Mouse (Mus musculus): ENCODE data around the gene Tgfb3.

Tgfb3 gene

DNA sequence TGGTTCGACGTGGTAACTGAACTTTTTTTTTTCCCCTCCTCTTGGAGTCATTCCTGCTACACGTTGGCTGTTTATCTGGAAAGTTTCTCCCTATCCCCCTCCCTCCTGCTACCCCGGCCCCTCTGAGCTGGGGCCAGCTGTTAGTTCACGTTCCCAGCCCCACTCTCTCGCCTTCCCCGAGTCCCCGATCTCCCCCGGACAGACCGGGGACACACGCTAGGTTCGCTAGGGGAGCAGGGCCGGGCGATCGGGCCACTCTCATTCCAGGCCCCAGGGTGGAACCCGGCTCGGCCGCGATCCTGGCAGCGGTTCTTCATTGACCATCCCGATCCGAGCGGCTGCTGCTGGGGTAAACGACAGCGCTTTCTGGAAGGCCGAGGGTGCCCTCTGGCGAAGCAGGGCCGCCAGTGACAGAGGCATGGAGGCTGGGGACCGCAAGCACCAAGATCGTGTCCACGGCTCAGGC is 394 bp upstream of the Tgfb3 start:
- DNase-seq (ENCODE audit: low read depth) = peak; percentile 62

DNA sequence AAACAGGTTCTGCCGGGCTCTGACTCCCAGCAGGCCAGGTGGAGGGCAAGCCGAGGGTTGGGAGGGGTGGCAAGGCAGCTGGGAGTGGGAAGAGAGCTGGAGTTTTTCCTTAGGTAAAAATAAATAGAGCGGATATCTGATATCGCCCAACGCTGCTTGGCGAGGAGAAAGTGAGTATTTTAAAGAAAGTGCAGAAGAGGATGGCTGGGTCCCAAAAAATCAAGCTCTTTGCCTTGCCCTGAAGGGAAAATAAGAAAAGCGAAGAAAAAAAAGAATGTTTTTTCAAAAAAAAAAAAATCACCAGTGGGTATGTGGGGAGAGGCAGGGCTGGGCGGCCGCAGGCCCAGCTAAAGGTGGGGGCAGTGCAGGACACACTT is 677 bp downstream of the Tgfb3 start:
- DNase-seq (ENCODE audit: low read depth) = no peak

DNA sequence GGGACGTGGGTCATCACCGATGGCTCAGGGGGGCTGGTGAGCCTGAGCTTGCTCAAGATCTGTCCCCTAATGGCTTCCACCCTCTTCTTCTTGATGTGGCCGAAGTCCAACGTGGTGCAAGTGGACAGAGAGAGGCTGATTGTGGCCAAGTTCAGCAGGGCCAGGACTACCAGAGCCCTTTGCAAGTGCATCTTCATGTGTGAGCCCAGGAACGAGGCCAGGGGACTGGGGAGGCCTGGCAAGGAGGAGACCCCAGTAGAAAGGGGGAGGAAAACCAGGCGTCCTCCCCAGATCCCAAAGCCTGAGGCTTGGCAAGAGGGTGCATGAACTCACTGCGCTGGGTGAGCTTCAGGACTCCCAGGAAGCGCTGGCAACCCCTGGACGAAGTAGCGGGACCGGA is 1.1 kb downstream of the Tgfb3 start:
- no peak for DNase-seq (ENCODE audit: low read depth)

DNA sequence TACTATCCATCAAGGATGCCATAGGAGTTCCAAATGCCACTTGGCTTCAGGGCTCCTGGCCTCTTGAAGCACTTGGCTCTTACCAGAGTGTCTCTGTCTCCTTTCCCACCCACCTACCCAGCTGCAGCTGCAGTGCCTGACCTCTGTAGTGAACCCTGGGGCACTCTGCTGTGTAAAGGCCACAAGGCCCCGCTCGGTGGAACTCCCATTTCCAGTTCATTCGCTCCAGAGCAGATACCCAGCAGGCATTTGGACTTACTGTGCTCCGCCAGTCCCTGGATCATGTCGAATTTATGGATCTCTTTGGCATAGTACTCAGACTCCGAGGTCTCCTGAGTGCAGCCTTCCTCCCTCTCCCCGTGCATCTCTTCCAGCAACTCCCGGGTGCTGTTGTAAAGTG is 1.5 kb downstream of the Tgfb3 start:
- DNase-seq (ENCODE audit: low read depth) = no peak

DNA sequence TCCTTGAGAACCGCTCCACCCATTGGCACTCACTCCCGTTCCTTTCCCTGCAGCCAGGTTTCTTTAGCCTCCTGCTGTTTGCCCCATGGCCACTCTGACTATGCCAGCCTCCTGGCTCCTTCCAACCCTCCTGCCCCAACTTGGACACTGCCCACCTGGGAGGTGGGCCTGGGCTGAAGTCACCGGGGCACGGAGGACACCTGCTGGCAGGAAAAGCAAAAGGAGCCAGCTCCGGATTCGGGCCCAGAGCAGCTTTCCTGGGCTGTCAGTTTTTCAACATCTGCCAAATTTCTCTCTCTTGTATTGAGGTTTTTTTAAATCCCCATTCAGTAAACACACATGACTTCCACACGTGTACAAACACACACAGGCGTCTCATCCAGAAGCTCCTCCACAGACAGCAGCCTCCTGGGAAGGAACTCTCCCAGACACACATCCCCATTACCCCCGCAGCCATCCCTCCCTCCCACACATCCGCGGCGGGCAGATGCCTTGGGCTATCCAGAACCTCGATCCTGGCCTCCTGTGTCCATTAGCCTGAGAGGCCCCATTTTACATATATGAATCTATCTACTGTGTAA is 2.4 kb downstream of the Tgfb3 start:
- DNase-seq (ENCODE audit: low read depth) = no peak

DNA sequence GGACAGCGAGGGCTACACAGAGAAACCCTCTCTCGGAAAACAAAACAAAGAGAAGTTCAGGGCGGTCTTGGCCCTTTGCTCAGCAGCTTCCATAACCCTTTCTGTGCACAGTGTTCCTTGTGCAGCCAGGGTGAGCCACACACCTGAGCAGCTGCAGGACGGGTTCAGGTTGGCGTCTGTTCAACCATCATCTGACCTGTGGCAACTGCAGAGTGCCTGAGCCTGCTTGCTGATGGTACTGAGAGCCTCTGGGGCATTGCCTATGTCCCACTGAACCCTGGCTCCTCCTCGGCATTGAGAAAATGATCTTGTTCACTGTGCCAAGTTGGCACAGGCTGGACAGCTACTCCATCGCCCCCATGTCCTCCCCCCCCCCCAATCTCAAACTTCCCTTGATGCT is 3.5 kb downstream of the Tgfb3 start:
- no peak for DNase-seq (ENCODE audit: low read depth)

DNA sequence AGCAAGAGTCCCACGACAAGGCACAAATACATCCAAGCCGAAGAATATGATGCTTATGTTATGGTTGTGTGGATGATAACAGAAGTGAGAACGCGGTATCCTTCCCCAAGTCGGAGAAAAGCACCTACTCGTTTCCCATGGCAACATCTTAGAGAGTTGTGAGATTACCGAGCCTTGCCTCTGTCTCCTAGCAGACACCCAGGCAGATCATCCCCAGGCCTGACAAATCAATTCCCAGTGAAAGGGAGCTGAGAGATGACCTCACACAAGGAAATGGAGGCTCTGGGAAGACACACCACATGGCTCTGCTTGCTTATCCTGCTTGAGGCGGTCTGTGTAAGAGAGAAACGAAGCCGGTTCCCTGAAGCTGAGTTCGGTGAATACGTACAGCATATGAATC is 4.2 kb downstream of the Tgfb3 start:
- DNase-seq (ENCODE audit: low read depth) = no peak

DNA sequence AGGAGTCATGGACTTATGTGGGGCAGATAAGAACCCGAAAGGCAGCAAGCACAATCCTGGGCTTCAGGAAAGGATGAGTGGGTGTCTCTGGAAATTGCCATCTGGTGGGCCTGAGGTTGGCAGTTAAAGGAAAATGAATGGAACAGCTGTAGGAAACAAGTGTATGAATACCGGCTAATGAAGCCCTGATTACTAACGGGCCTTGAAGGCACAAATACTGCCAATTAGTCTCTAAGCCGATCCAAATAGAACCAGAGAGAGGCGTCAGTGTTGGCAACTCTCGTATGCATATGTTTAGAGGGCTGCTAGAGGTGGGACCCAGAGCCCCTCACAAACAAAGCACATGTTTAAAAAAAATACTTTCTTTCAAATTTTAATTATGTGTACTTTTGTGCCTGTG is 7.4 kb downstream of the Tgfb3 start:
- DNase-seq (ENCODE audit: low read depth) = no peak

DNA sequence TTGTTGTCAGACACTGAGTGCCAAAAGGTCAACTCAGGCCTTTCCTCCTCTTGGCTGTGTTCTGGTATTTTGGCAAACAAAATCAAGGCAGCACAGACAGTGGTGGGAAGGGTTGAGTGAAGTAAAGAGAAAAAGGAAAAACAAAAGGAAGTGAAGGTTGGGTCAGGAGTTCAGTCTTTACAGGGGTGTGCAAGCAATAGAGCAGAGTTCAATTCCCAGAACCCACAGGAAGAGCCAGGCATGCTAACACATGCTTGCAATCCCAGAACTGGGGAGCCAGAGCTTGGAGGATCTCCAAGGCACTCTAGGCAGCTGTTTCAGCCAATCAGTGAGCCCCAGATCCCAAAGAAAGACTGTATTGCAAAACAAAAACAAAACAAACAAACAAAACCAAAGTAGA is 14.0 kb downstream of the Tgfb3 start:
- DNase-seq (ENCODE audit: low read depth) = no peak

DNA sequence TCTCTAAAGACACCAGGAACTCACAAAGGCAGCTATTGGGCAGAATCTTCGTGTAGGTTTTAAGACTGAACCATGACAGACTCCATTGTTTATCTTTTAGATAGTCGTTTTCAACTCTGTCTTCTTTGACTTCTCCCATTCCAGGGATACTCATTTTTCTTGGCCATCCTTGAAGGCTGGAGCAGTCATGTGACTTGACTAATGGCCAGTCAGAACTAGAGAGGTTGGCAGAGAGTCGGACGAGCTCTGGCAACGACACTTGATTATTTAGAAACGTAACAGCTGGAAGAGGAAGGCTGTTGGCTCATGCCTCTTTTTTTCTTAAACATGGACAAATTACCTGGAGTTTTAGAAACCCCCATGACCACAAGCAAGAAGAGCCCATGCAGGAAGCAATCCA is 19.5 kb downstream of the Tgfb3 start:
- DNase-seq (ENCODE audit: low read depth) = no peak

DNA sequence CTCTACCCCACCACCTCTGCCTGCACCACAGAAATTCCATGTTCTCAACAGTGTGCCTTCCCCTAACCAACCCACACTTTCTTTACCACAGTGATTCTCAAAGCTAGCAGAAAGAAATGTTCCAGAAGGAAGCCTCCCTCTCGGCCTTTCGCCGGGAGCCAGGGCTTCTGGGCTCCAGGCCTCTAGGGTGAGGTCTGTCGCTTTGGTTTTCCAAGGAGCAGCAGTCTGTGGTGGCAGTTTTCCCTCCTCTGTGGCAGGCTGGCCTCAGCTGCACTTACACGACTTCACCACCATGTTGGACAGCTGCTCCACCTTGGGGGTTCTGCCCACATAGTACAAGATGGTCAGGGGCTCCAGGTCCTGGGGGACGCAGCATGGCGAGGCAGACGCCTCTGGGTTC is 21.3 kb downstream of the Tgfb3 start:
- DNase-seq (ENCODE audit: low read depth) = no peak

DNA sequence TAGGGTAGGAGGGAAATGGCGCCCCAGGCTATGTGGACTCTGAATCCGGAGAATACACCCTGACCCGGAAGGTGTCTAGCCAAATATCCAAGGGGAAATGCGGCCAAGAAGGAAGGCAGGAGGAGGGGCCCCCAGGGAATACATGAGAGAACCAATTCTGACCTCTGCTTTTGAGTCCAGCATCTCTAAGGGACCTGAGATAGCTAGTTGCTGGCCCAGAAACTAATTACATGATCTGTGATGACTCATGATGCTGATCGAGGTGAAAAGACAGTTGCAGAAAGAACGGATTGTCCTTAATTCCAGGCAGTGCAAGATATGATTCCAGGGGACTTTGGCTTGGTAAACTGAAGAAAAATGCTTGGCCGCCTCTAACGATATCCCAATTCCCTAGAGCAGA is 21.9 kb downstream of the Tgfb3 start:
- DNase-seq (ENCODE audit: low read depth) = no peak

DNA sequence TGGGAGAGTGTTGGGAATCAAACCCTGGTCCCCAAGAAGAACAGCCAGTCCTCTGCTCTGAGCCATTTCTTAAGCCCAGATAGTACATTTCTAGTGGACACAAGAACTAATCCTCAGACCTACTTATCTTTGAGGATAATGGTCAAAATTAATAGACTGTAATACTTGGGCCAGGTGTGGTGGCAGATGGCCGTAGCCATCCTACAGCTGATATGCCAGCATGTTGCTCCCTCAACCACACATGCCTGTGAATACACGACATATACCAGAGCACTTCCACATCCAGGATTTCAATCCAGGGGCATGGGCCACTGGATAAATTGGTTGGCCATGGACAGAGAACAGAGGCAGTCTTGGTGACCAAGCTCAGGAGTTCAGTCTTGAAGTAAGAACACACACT is 23.5 kb downstream of the Tgfb3 start:
- no peak for DNase-seq (ENCODE audit: low read depth)

DNA sequence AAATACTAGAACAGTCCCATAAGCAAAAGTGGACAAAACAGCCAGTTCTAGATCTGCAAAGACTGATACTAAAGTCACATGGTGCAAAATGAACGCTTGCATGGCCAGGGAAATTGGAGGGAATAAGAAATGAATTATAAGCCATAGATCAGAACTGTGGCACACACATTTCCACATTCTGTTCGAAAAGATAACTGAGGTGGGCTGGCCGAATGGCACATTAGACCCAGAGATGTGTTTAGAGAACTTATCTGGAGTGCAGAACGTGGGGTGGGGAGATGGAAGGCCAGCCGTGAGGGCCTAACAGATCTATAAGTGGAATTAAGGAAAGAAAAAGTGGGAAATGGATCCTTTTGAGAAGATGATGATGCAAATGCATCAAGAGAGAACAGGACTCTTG is 27.4 kb downstream of the Tgfb3 start:
- DNase-seq (ENCODE audit: low read depth) = no peak

DNA sequence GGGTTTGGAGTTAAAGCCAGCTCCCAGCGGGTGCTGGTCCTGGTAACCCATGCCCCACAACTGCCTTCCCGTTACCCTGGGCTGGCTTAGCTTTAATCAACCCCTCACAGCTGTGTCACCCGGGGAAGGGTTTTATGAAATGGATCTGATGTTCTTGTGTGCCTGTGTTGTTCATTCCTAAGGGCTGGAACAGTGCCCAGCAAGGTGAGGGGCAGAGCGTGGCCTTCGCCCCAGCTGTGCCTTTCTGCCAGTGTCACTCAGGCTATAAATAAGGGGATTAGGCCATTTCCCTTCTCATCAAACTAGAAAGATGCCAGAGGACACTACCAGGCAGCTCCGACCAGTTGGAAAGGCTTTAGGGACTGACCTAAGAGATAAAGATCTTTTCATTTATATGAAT is 29.0 kb downstream of the Tgfb3 start:
- no peak for DNase-seq (ENCODE audit: low read depth)

DNA sequence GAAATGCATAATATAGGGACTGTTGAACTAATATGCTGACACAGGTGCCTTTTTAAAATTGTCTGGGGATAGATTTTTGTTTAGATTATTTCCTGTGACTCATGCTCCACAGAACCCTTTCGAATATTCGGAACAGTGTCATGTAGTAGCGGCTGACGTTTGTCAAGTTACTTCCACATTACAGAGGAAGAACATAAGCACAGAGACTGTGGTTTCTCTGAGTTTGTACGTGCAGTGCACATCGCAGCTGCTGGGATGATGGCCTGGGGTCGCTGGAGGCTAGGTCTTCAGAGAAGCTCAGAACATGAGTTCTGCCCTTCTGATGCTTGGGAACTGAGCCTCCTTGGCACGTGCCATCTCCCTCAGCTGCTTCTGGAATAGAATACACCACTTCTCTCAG is 31.5 kb downstream of the Tgfb3 start:
- DNase-seq (ENCODE audit: low read depth) = no peak

DNA sequence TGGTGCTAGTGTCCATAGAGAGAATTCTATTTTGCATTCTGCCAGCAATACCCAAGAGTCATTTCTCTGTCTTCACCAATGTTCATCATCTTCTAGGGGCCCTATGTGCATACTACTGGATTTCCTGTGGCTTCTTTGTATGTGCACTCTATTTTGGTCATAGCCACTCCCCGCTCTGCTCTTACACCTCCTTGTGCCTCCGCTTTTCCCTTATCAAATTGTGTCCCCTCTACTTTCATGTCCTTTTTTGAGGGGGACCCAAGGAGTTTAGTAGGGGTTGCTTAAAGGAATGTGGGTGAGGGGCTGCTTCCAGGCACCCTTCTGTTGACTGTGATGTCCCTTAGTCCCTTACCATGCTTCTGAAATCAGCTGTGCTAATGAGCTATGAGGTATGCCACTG is 32.1 kb downstream of the Tgfb3 start:
- DNase-seq (ENCODE audit: low read depth) = no peak

DNA sequence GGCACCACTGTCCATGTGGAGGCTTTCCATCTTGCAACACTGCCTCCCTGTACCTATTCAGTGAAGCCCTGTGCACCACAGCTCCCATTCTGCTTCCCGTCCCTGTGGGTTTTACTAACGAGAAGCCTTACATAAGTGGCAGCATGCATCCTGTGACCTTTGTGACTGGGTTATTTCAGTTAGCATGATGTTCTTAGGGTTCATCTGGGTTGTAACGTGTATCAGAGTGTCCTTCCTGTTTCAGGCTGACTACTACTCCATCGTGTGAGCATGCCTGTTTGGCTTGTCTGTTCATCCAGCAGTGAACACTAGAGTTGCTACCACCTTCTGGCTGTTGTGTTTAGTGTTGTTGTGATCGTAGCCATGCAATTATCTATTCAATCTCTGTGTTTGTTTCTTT is 32.7 kb downstream of the Tgfb3 start:
- DNase-seq (ENCODE audit: low read depth) = no peak

DNA sequence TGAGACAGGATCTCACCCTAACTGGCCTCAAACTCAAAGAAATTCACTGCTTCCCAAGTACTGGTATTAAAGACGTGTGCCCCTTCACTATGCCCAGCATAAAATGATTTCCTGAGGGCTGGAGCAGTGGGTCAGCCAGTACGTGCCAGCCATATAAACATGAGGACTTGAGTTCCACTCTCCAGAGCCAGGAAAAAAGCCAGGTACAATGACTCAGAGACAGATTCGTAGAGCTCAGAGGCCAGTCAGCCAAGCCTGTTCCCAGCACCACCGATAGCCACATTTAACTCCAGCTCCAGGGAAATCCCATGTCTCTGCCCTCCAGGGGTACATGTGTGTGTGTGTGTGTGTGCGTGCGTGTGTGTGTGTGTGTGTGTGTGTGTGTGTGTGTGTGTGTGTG is 39.1 kb downstream of the Tgfb3 start:
- no peak for DNase-seq (ENCODE audit: low read depth)

DNA sequence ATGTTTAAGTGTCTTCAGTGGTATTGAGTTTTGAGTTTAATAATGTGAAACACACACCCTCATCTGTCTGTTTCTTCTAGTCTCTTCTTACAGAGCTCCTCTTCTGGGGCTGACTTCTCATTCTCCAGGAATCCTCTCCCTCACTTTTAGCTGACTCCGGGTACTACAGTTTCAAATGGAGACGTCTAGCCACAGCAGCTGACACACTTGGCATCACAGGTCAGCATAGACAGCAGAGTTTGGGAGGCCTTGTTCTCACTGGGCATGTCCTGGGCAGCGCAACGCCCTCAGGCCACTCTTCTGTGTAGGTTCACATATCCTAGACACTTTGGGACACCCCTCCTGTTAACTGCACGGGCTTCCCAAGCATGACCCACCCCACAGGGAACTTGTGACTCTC is 39.8 kb downstream of the Tgfb3 start:
- DNase-seq (ENCODE audit: low read depth) = no peak

DNA sequence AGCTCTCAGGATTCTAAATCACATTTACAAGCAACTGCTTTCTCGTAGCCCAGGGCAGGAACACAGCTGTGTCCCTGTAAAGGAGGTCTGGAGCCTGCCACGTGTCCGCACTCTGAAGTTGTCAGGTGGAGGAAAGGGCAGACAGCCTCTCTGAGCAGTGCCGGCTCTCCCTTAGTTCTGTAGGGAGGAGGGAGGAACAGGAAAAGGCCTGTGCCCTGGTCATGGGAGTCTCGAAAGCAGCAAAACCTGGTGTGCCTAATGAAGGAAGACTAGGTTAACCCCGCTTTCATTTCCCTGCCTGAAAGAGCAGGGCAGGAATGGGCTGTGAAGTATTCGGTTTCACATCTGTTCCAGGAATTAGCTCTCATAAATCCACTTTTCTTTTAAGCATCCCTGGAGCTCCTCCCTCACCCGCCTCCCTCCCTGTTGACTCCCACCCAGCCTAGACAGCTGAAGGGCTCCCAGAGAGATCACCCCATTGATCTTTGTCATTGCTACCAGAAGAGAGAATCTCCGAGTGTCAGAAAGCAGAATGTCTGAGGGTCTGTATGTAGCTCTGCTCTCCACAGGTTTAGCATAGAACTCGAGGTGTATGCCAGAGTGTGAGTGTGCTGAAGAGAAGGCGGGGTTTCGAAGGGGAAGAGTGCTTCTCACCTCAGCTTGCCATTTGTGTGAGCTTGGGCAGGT is 41.5 kb downstream of the Tgfb3 start:
- DNase-seq (ENCODE audit: low read depth) = no peak

DNA sequence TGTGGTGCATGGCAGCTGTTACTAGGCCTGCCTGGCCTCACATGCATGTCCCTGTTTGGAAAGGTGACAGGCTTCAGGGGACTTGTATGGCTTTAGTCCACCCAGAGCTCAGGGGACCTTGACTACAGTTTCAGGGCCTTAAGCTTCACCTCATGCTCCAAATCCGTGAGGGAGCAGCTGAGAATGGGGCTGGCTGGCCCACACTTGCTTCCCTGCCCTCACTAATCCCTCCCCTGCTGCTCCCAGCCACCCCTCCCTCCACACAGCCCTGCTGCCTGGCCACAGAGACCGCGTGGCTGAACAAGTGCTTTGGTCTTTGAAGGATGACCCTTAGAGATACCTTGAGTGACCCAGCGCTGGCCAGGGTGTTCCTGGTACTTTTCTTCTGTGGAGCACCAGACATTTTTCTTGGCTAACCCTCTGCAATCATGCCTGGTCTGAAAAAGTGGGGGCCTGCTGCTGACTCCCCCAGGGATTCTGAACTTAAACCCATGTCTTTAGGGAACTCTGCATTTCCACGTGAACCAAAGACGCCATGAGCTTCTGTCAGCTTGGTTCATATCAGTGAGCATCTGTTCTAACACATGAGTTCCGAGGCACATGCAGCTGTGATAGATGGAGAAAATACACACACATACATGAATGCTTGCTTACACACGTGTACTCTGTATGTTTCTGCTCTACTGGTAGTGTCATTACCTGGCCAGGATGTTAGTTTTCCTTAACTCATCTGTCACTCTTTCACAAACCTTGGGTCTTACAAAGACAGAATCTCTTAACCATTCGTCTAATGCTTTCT is 42.3 kb downstream of the Tgfb3 start:
- no peak for DNase-seq (ENCODE audit: low read depth)

DNA sequence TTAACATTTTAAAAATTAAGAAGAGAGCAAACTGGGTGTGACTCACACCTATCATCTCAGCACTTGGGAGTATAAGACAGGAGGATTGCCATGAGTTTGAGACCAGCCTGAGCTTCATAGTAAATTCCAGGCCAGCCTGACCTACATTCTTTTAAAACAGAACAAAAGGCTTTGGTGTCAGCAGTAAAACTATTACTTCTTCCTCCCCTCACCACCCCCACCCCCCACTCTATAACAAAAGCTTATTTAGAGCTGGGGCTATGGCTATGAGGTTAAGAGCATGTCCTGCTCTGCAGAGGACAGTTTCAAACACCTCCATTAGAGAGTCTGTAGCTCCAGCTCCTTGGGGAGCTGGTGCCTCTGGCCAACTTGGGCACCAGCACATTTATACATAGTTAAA is 43.3 kb downstream of the Tgfb3 start:
- no peak for DNase-seq (ENCODE audit: low read depth)

DNA sequence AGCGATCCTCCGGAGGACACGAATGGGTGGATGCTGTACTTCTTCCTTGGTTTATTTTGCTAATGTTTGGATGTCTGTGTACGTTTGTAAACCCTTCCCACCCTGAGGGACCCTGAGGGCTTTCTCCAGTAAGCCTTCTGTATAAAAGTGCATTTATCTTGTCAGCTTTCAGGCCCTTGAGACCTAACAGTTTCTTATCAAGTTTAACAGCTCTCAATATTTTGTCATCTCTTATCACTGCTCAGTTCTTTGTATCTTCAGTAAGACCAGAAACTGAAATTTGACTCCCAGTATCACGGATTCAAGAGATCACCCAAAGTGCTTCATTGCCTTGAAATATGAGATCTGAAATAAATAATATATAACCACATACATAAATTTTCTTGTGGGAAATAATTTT is 47.9 kb downstream of the Tgfb3 start:
- no peak for DNase-seq (ENCODE audit: low read depth)
